Mouse (Mus musculus) liver, postnatal 0 days (tissue): Measurements from ENCODE around the gene Tns1.

Source experiments
- CTCF ChIP-seq: sonication (generic); IDR thresholded peaks from 2 replicates; pipeline ENCODE4 v1.5.1; 2016; ENCODE audit warnings: antibody characterized with exemption, low read depth
- EP300 ChIP-seq: IDR thresholded peaks from 2 replicates; pipeline ENCODE4 v1.6.1; 2016; ENCODE audit warnings: antibody characterized with exemption, low read depth, mild to moderate bottlenecking

DNA sequence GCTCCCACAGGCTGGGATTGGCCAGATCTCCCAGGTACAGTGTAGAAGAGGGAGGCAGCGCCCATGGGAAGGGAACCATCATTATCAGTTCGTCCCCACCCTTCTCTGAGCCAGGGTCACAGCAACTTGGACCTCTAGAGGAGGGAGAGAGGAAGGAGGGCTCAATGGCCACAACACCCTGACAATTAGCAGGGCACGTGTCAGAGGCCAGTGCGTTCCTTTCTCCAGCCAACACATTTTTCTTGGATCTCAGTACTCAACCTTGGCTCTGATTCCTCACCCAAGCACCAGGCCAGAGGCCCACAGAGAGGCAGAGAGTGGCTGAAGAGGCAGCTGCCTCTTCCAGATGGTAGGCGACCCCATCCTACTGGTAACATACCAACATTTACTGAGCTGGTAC is 107.6 kb downstream of the Tns1 start:
- TF ChIP-seq EP300 (no peak), CTCF (no peak)
